Mouse (Mus musculus): ENCODE data around the gene Tenm4. TPM values are rescaled to one million over a fixed set of nuclear protein-coding genes. Genes with fewer than 3 reads are reported as not detected.

Tenm4 gene
- polyA plus RNA-seq, 2 experiments = 0.11 to 0.28 TPM

DNA sequence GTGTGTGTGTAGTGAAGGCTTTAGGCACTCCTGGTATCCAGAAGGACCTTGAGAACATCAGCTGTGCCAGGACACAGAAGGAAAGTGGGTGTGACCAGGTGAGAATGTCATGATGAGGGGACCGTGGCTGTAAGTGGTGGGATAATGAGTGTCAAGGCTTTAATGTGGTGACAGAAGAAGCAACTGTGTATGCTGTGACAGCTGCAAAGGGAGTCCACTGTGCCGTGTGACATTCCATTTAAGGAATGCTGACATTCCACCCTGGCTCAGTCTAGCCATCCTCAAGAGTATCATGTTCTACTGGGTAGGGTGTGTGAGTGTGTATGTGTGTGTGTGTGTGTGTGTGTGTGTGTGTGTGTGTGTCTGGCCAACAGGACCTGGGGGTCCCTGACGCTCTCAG, 130.8 kb downstream of the Tenm4 start:
- H3K27ac ChIP-seq = no peak overlapping the region
- no peaks in the 10 kb centered on the region for H3K9me3 ChIP-seq (ENCODE audit: control insufficient read depth, low read length)
- no peaks in the 10 kb centered on the region for H3K4me1 ChIP-seq (replicated peaks; ENCODE audit: control insufficient read depth in 2 of 2, insufficient read depth in 2 of 2, low read length in 1 of 2)
- TF ChIP-seq EP300 (IDR thresholded peaks at IDR 0.05; ENCODE audit: low read depth) (no peak), CTCF (IDR thresholded peaks at IDR 0.05; ENCODE audit: low read depth) (no peak)
- H3K36me3 ChIP-seq (replicated peaks; ENCODE audit: control insufficient read depth, insufficient read depth, low read depth) = no peaks in the 10 kb centered on the region
- WGBS (ENCODE audit: insufficient replicate concordance) = 55% methylated on average over 3 of the region's 3 CpGs
- DNase-seq (ENCODE audit: low read depth in 3 of 3, low spot score in 3 of 3) (no peak), ATAC-seq (ENCODE audit: insufficient read depth) (no peak)
- H3K9ac ChIP-seq (replicated peaks) = no peak overlapping the region
- H3K4me3 ChIP-seq (ENCODE audit: insufficient read depth in 1 of 2, low read depth in 2 of 2, low read length in 2 of 2) = no peak overlapping the region
- no peak overlapping the region for H3K4me2 ChIP-seq (ENCODE audit: low read depth)
- no peaks in the 10 kb centered on the region for H3K27me3 ChIP-seq (ENCODE audit: control insufficient read depth, insufficient read depth, low read length)

GRCm38 (mm10) chr7:96303963-96304362, 132.9 kb downstream of the Tenm4 start:
- no peak for ATAC-seq (ENCODE audit: insufficient read depth)

GRCm38 (mm10) chr7:96305382-96305935, 134.4 kb downstream of the Tenm4 start:
- no peak overlapping the region for H3K9ac ChIP-seq (replicated peaks)
- DNase-seq (ENCODE audit: low read depth in 3 of 3, low spot score in 3 of 3) (no peak), ATAC-seq (ENCODE audit: insufficient read depth) (no peak)
- no peak overlapping the region for H3K4me2 ChIP-seq (ENCODE audit: low read depth)
- no peak overlapping the region for H3K4me3 ChIP-seq (ENCODE audit: insufficient read depth in 1 of 2, low read depth in 2 of 2, low read length in 2 of 2)
- no peaks in the 10 kb centered on the region for H3K27me3 ChIP-seq (ENCODE audit: control insufficient read depth, insufficient read depth, low read length)
- no peaks in the 10 kb centered on the region for H3K36me3 ChIP-seq (replicated peaks; ENCODE audit: control insufficient read depth, insufficient read depth, low read depth)
- no peak overlapping the region for H3K27ac ChIP-seq
- 39% methylated on average over 5 of the region's 5 CpGs for WGBS (ENCODE audit: insufficient replicate concordance)
- TF ChIP-seq EP300 (IDR thresholded peaks at IDR 0.05; ENCODE audit: low read depth) (no peak), CTCF (IDR thresholded peaks at IDR 0.05; ENCODE audit: low read depth) (no peak)
- H3K9me3 ChIP-seq (ENCODE audit: control insufficient read depth, low read length) = no peaks in the 10 kb centered on the region
- no peaks in the 10 kb centered on the region for H3K4me1 ChIP-seq (replicated peaks; ENCODE audit: control insufficient read depth in 2 of 2, insufficient read depth in 2 of 2, low read length in 1 of 2)

More at GRCm38 (mm10) chr7:96303963-96304362, 132.9 kb downstream of the Tenm4 start:
- Histone ChIP-seq H3K27ac (no peak overlapping the region), H3K9ac (replicated peaks) (no peak overlapping the region), H3K27me3 (ENCODE audit: control insufficient read depth, insufficient read depth, low read length) (no peaks in the 10 kb centered on the region), H3K4me1 (replicated peaks; ENCODE audit: control insufficient read depth in 2 of 2, insufficient read depth in 2 of 2, low read length in 1 of 2) (no peaks in the 10 kb centered on the region), H3K4me2 (ENCODE audit: low read depth) (no peak overlapping the region), H3K36me3 (replicated peaks; ENCODE audit: control insufficient read depth, insufficient read depth, low read depth) (no peaks in the 10 kb centered on the region), H3K4me3 (ENCODE audit: insufficient read depth in 1 of 2, low read depth in 2 of 2, low read length in 2 of 2) (no peak overlapping the region), H3K9me3 (ENCODE audit: control insufficient read depth, low read length) (no peaks in the 10 kb centered on the region)
- no peak for TF ChIP-seq EP300 (IDR thresholded peaks at IDR 0.05; ENCODE audit: low read depth)
- no peak for TF ChIP-seq CTCF (IDR thresholded peaks at IDR 0.05; ENCODE audit: low read depth)
- DNase-seq (ENCODE audit: low read depth in 3 of 3, low spot score in 3 of 3) = no peak
- 46% methylated on average over 2 of the region's 2 CpGs for WGBS (ENCODE audit: insufficient replicate concordance)

DNA sequence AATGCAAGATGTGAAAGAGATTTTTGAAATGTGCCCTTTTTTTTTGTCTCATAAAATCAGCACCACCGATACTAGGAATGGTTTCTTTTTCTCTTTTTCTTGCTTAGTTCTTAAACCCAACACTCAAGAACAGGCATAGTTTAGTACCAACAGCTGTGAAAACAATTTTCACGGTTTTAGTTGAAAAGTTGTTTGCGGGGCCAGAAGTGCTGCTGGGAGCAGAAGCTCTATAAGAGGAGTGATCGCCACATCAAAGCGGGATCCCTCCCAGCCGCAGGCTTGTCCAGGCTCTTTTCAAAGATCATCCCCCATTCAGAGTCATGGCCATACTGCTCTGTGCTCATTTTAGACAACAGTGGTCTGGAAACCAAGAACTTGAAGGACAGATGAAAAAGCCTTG, 137.1 kb downstream of the Tenm4 start:
- Histone ChIP-seq H3K9ac (replicated peaks) (no peak overlapping the region), H3K4me1 (replicated peaks; ENCODE audit: control insufficient read depth in 2 of 2, insufficient read depth in 2 of 2, low read length in 1 of 2) (no peaks in the 10 kb centered on the region)
- no peak for DNase-seq (ENCODE audit: low read depth in 3 of 3, low spot score in 3 of 3)

DNA sequence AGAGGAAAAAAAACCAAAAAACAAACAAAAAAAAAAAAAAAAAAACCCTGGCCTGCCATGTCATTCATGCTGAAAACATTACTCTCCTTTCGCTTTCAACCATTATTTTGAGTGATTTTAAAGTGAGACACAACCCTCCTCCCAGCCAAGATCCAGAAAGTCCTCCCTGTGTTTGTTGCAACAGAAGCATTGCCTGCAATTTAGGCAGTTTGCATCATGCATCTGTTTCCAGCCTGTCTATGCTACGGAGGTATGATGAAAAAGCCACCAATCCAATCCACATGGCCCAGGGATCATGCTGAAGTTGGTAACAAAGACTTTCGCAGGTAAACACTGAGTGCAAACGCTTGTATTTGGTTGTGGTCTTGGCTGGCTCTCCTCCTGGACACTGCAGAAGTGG, 158.3 kb downstream of the Tenm4 start:
- H3K9me3 ChIP-seq (ENCODE audit: control insufficient read depth, low read length) = no peaks in the 10 kb centered on the region; the same call in 1 of the 2 replicates
- ATAC-seq (ENCODE audit: insufficient read depth) (no peak), DNase-seq (ENCODE audit: low read depth in 3 of 3, low spot score in 3 of 3) (no peak)
- H3K9ac ChIP-seq (replicated peaks) = no peak overlapping the region
- no peaks in the 10 kb centered on the region for H3K27me3 ChIP-seq (ENCODE audit: control insufficient read depth, insufficient read depth, low read length)
- no peak overlapping the region for H3K4me3 ChIP-seq (ENCODE audit: insufficient read depth in 1 of 2, low read depth in 2 of 2, low read length in 2 of 2)
- no peak overlapping the region for H3K4me2 ChIP-seq (ENCODE audit: low read depth)
- 53% methylated on average over 4 of the region's 4 CpGs for WGBS (ENCODE audit: insufficient replicate concordance)
- H3K36me3 ChIP-seq (replicated peaks; ENCODE audit: control insufficient read depth, insufficient read depth, low read depth) = no peaks in the 10 kb centered on the region
- H3K4me1 ChIP-seq (replicated peaks; ENCODE audit: control insufficient read depth in 2 of 2, insufficient read depth in 2 of 2, low read length in 1 of 2) = no peaks in the 10 kb centered on the region
- TF ChIP-seq CTCF (IDR thresholded peaks at IDR 0.05; ENCODE audit: low read depth) (no peak), EP300 (IDR thresholded peaks at IDR 0.05; ENCODE audit: low read depth) (no peak)
- H3K27ac ChIP-seq = no peak overlapping the region

More for the DNA sequence above, 137.1 kb downstream of the Tenm4 start:
- Histone ChIP-seq H3K27me3 (ENCODE audit: control insufficient read depth, insufficient read depth, low read length) (no peaks in the 10 kb centered on the region), H3K4me2 (ENCODE audit: low read depth) (no peak overlapping the region), H3K27ac (no peak overlapping the region), H3K4me3 (ENCODE audit: insufficient read depth in 1 of 2, low read depth in 2 of 2, low read length in 2 of 2) (no peak overlapping the region), H3K9me3 (ENCODE audit: control insufficient read depth, low read length) (no peaks in the 10 kb centered on the region), H3K36me3 (replicated peaks; ENCODE audit: control insufficient read depth, insufficient read depth, low read depth) (no peaks in the 10 kb centered on the region)
- no peak for ATAC-seq (ENCODE audit: insufficient read depth)
- WGBS (ENCODE audit: insufficient replicate concordance) = 65% methylated on average over 6 of the region's 6 CpGs
- TF ChIP-seq CTCF (IDR thresholded peaks at IDR 0.05; ENCODE audit: low read depth) (no peak), EP300 (IDR thresholded peaks at IDR 0.05; ENCODE audit: low read depth) (no peak)

Measured in liver, embryonic 14.5 days (tissue).